Mouse (Mus musculus) brain, embryonic 14.5 days (tissue): ENCODE measurements around the gene Grm7.

Source experiments
- CTCF ChIP-seq: fragments of 200-500 bp; IDR thresholded peaks from 2 replicates; pipeline ENCODE4 v1.5.1; 2012; ENCODE audit warnings: inconsistent platforms, mild to moderate bottlenecking, moderate library complexity, borderline replicate concordance; ENCODE audit not compliant: insufficient read depth, insufficient read length; ENCODE audit errors: extremely low read depth
- POLR2A ChIP-seq: fragments of 200-500 bp; IDR thresholded peaks from 2 replicates; pipeline ENCODE4 v1.6.1; 2012; ENCODE audit warnings: mild to moderate bottlenecking, inconsistent platforms, borderline replicate concordance; ENCODE audit not compliant: poor library complexity, insufficient read depth, insufficient read length, severe bottlenecking; ENCODE audit errors: extremely low read depth

DNA sequence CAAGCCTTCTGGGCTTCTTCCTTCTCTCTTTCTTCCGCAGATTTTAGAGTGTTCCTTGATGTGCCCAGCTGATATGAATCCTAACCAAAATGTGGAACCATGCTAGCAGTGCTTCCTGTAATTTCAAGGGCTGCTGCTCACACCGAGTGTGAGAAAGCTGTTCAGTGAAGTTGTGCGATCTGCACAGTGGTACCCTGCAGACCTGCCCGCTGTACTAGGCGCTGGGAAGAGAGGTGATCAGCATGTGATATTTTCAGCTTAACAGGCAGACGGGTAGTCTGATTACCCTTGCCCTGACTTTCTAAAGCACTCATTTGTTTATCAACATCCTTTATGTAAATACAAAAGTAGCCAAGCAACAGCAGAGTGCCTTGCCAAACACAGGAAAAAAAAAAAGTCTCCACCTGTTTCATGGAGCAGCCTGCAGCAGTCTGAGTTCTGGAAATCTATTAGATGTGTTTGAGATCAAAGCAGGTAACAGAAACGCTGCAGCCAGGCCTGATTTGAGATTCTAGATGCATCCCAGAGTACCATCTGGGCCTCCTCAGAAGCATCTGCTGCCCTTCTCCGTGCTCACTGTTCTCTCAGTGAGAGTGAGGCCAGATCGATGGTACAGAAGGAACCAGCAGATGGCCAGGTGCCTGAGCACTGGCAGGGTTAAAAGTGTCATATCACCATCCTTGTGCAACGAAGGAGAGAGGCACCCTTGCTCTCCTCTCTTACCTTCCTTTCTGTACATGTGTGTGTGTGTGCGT lies 727.4 kb downstream of the Grm7 start:
- TF ChIP-seq CTCF (no peak), POLR2A (no peak)
